Mouse (Mus musculus): ENCODE data around the gene Add2. TPM values are rescaled to one million over a fixed set of nuclear protein-coding genes. Genes with fewer than 3 reads are reported as not detected.

Add2 gene
- polyA plus RNA-seq, 1 experiment from 2014 or later: 36.5 TPM

- no peaks in the 10 kb centered on the region for H3K9me3 ChIP-seq
- H3K4me3 ChIP-seq: no peak overlapping the region
- H3K4me1 ChIP-seq: peaks cover 18% of the 10 kb centered on the region
- no peaks in the 10 kb centered on the region for H3K27me3 ChIP-seq (ENCODE audit: poor library complexity, severe bottlenecking)
- peaks cover 25% of the 10 kb centered on the region for H3K36me3 ChIP-seq (replicated peaks)
- DNase-seq (ENCODE audit: extremely low spot score, low spot score): no peak
- WGBS: 74% methylated on average over 4 of the region's 4 CpGs
- no peak overlapping the region for H3K27ac ChIP-seq
Observed at GRCm38 (mm10) chr6:86097155-86097554, 68.7 kb downstream of the Add2 start.

- Histone ChIP-seq H3K4me1 (peaks cover 25% of the 10 kb centered on the region), H3K9me3 (no peaks in the 10 kb centered on the region), H3K27ac (no peak overlapping the region), H3K4me3 (no peak overlapping the region), H3K36me3 (replicated peaks) (peaks cover 14% of the 10 kb centered on the region), H3K27me3 (ENCODE audit: poor library complexity, severe bottlenecking) (no peaks in the 10 kb centered on the region)
- WGBS: 84% methylated on average over 4 of the region's 4 CpGs
- no peak for DNase-seq (ENCODE audit: extremely low spot score, low spot score)
Observed at GRCm38 (mm10) chr6:86099003-86099402, 70.5 kb downstream of the Add2 start.

GRCm38 (mm10) chr6:86101451-86101850 lies 73.0 kb downstream of the Add2 start:
- Histone ChIP-seq H3K27ac (no peak overlapping the region), H3K27me3 (ENCODE audit: poor library complexity, severe bottlenecking) (no peaks in the 10 kb centered on the region), H3K9me3 (no peaks in the 10 kb centered on the region), H3K36me3 (replicated peaks) (peaks cover 28% of the 10 kb centered on the region), H3K4me1 (peaks cover 20% of the 10 kb centered on the region), H3K4me3 (no peak overlapping the region)
- WGBS: 86% methylated on average over 5 of the region's 5 CpGs
- DNase-seq (ENCODE audit: extremely low spot score, low spot score): no peak

GRCm38 (mm10) chr6:86102874-86103273 lies 74.4 kb downstream of the Add2 start:
- no peak overlapping the region for H3K4me3 ChIP-seq
- H3K27ac ChIP-seq: peak overlapping the region; percentile 21; the same call in 1 of the 2 replicates
- 92% methylated on average over 5 of the region's 5 CpGs for WGBS
- H3K9me3 ChIP-seq: no peaks in the 10 kb centered on the region
- H3K27me3 ChIP-seq (ENCODE audit: poor library complexity, severe bottlenecking): no peaks in the 10 kb centered on the region
- DNase-seq (ENCODE audit: extremely low spot score, low spot score): no peak
- peaks cover 34% of the 10 kb centered on the region for H3K36me3 ChIP-seq (replicated peaks)
- H3K4me1 ChIP-seq: peaks cover 19% of the 10 kb centered on the region

GRCm38 (mm10) chr6:86103614-86104013 lies 75.1 kb downstream of the Add2 start:
- DNase-seq (ENCODE audit: extremely low spot score, low spot score): no peak
- H3K27me3 ChIP-seq (ENCODE audit: poor library complexity, severe bottlenecking): no peaks in the 10 kb centered on the region
- H3K9me3 ChIP-seq: no peaks in the 10 kb centered on the region
- WGBS: 77% methylated on average over 4 of the region's 4 CpGs
- H3K4me3 ChIP-seq: no peak overlapping the region
- peaks cover 11% of the 10 kb centered on the region for H3K4me1 ChIP-seq
- H3K36me3 ChIP-seq (replicated peaks): peaks cover 41% of the 10 kb centered on the region
- H3K27ac ChIP-seq: no peak overlapping the region

GRCm38 (mm10) chr6:86104719-86105118 lies 76.2 kb downstream of the Add2 start:
- 74% methylated on average over 4 of the region's 4 CpGs for WGBS
- Histone ChIP-seq H3K9me3 (no peaks in the 10 kb centered on the region), H3K27ac (no peak overlapping the region), H3K27me3 (ENCODE audit: poor library complexity, severe bottlenecking) (no peaks in the 10 kb centered on the region), H3K36me3 (replicated peaks) (peaks cover 48% of the 10 kb centered on the region), H3K4me3 (no peak overlapping the region), H3K4me1 (peaks cover 10% of the 10 kb centered on the region; the same call in 1 of the 2 replicates)
- no peak for DNase-seq (ENCODE audit: extremely low spot score, low spot score)

GRCm38 (mm10) chr6:86106045-86106444 lies 77.6 kb downstream of the Add2 start:
- no peaks in the 10 kb centered on the region for H3K27me3 ChIP-seq (ENCODE audit: poor library complexity, severe bottlenecking)
- peaks cover 55% of the 10 kb centered on the region for H3K36me3 ChIP-seq (replicated peaks)
- H3K4me1 ChIP-seq: peaks cover 8% of the 10 kb centered on the region; the same call in 1 of the 2 replicates
- no peak for DNase-seq (ENCODE audit: extremely low spot score, low spot score)
- H3K4me3 ChIP-seq: no peak overlapping the region
- 82% methylated on average over 12 of the region's 12 CpGs for WGBS
- no peaks in the 10 kb centered on the region for H3K9me3 ChIP-seq
- H3K27ac ChIP-seq: no peak overlapping the region

GRCm38 (mm10) chr6:86107101-86107500 lies 78.6 kb downstream of the Add2 start:
- DNase-seq (ENCODE audit: extremely low spot score, low spot score): no peak
- Histone ChIP-seq H3K4me1 (peaks cover 8% of the 10 kb centered on the region; the same call in 1 of the 2 replicates), H3K4me3 (no peak overlapping the region), H3K9me3 (no peaks in the 10 kb centered on the region), H3K36me3 (replicated peaks) (peaks cover 49% of the 10 kb centered on the region), H3K27ac (no peak overlapping the region), H3K27me3 (ENCODE audit: poor library complexity, severe bottlenecking) (no peaks in the 10 kb centered on the region)
- 86% methylated on average over 4 of the region's 4 CpGs for WGBS

- 88% methylated on average over 3 of the region's 3 CpGs for WGBS
Observed at GRCm38 (mm10) chr6:86115843-86116242, 87.4 kb downstream of the Add2 start.

GRCm38 (mm10) chr6:86123057-86123456 lies 94.6 kb downstream of the Add2 start:
- no peak overlapping the region for H3K4me3 ChIP-seq
- no peaks in the 10 kb centered on the region for H3K27me3 ChIP-seq (ENCODE audit: poor library complexity, severe bottlenecking)
- peaks cover 6% of the 10 kb centered on the region for H3K4me1 ChIP-seq
- no peak for DNase-seq (ENCODE audit: extremely low spot score, low spot score)
- H3K36me3 ChIP-seq (replicated peaks): peaks cover 17% of the 10 kb centered on the region
- H3K27ac ChIP-seq: no peak overlapping the region
- WGBS: 92% methylated on average over 4 of the region's 4 CpGs
- H3K9me3 ChIP-seq: no peaks in the 10 kb centered on the region

More at GRCm38 (mm10) chr6:86115843-86116242, 87.4 kb downstream of the Add2 start:
- H3K4me3 ChIP-seq: no peak overlapping the region
- no peak for DNase-seq (ENCODE audit: extremely low spot score, low spot score)
- H3K36me3 ChIP-seq (replicated peaks): peaks cover 43% of the 10 kb centered on the region
- no peak overlapping the region for H3K27ac ChIP-seq
- no peaks in the 10 kb centered on the region for H3K27me3 ChIP-seq (ENCODE audit: poor library complexity, severe bottlenecking)
- no peaks in the 10 kb centered on the region for H3K4me1 ChIP-seq
- H3K9me3 ChIP-seq: no peaks in the 10 kb centered on the region

- Histone ChIP-seq H3K9me3 (no peaks in the 10 kb centered on the region), H3K27ac (no peak overlapping the region), H3K36me3 (replicated peaks) (no peaks in the 10 kb centered on the region), H3K27me3 (ENCODE audit: poor library complexity, severe bottlenecking) (no peaks in the 10 kb centered on the region), H3K4me3 (no peak overlapping the region), H3K4me1 (peaks cover 11% of the 10 kb centered on the region)
- no peak for DNase-seq (ENCODE audit: extremely low spot score, low spot score)
- 89% methylated on average over 4 of the region's 4 CpGs for WGBS
Observed at GRCm38 (mm10) chr6:86125761-86126160, 97.3 kb downstream of the Add2 start.

- peak; percentile 54 for DNase-seq (ENCODE audit: extremely low spot score, low spot score)
Observed at GRCm38 (mm10) chr6:86126953-86127581, 98.6 kb downstream of the Add2 start.

GRCm38 (mm10) chr6:86128504-86128903 lies 100.0 kb downstream of the Add2 start:
- 63% methylated on average over 4 of the region's 4 CpGs for WGBS
- Histone ChIP-seq H3K27ac (no peak overlapping the region), H3K27me3 (ENCODE audit: poor library complexity, severe bottlenecking) (no peaks in the 10 kb centered on the region), H3K4me1 (peaks cover 11% of the 10 kb centered on the region), H3K36me3 (replicated peaks) (no peaks in the 10 kb centered on the region), H3K4me3 (no peak overlapping the region), H3K9me3 (no peaks in the 10 kb centered on the region)
- DNase-seq (ENCODE audit: extremely low spot score, low spot score): no peak

More at GRCm38 (mm10) chr6:86126953-86127581, 98.6 kb downstream of the Add2 start:
- Histone ChIP-seq H3K9me3 (no peaks in the 10 kb centered on the region), H3K4me3 (no peak overlapping the region), H3K36me3 (replicated peaks) (no peaks in the 10 kb centered on the region), H3K27me3 (ENCODE audit: poor library complexity, severe bottlenecking) (no peaks in the 10 kb centered on the region), H3K4me1 (peaks cover 11% of the 10 kb centered on the region), H3K27ac (no peak overlapping the region)
- WGBS: 68% methylated on average over 2 of the region's 2 CpGs

Data from forebrain, embryonic 10.5 days (tissue).